Mouse (Mus musculus): ENCODE results near the gene Tpte. TPM values are rescaled to one million over a fixed set of nuclear protein-coding genes. Genes with fewer than 3 reads are reported as not detected.
A peak's percentile ranks its signal among the peaks of the same experiment; 100 is the strongest.

Gene Tpte
- total and polyA plus RNA-seq, 3 experiments = not detected

DNA sequence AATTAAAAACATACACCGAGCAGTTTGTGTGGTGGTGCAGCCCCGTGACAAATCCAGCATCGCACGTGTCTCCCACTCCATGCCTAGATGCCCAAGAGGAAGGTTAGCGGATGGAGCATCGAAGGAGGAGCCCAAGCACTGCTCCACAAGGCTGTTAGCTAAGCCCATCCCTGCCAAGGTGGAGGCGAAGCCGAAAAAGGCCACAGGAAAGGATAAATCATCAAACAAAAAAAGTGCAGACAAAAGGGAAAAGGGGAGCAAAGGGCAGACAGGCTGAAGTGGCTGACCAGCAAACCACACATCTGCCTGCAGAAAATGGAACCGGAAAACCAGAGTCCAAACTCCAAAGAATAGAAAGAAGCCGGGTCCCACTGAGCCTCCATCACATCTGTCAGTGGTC, 23.8 kb downstream of the Tpte start:
- H3K27me3 ChIP-seq (ENCODE audit: control insufficient read depth in 1 of 2, insufficient read depth in 2 of 2, low read length in 2 of 2) = peaks cover 1 to 2% of the 10 kb centered on the region in 2 experiments; a peak in 2 of 4 replicates
- no peaks in the 10 kb centered on the region for H3K36me3 ChIP-seq (ENCODE audit: control insufficient read depth in 1 of 2, insufficient read depth in 2 of 2, low read length in 2 of 2)
- no peak for DNase-seq (ENCODE audit: low read depth, low spot score)
- H3K9me3 ChIP-seq (replicated peaks; ENCODE audit: insufficient read depth, low read length) = no peaks in the 10 kb centered on the region
- H3K9ac ChIP-seq (ENCODE audit: control insufficient read depth, low read depth, low read length, poor library complexity, severe bottlenecking) = no peak overlapping the region
- no peak overlapping the region for H3K27ac ChIP-seq (ENCODE audit: control insufficient read depth, low read depth, low read length)
- TF ChIP-seq TCF12 (IDR thresholded peaks at IDR 0.05; ENCODE audit: low read depth, low read length) = no peak
- no peak for TF ChIP-seq BHLHE40 (IDR thresholded peaks at IDR 0.05; ENCODE audit: borderline replicate concordance, low read depth, low read length)
- TF ChIP-seq ELF1 (IDR thresholded peaks at IDR 0.05; ENCODE audit: low read depth, low read length) = no peak
- no peak for TF ChIP-seq EP300 (IDR thresholded peaks at IDR 0.05; ENCODE audit: low read depth in 1 of 2, low read length in 2 of 2)
- TF ChIP-seq POLR2AphosphoS2 (IDR thresholded peaks at IDR 0.05; ENCODE audit: low read length) = no peak
- TF ChIP-seq SIN3A (IDR thresholded peaks at IDR 0.05; ENCODE audit: low read length) = no peak
- TF ChIP-seq POLR2AphosphoS5 (IDR thresholded peaks at IDR 0.05; ENCODE audit: borderline replicate concordance, low read depth, low read length) = no peak
- TF ChIP-seq TAL1 (IDR thresholded peaks at IDR 0.05; ENCODE audit: low read length) = no peak
- TF ChIP-seq ETS1 (IDR thresholded peaks at IDR 0.05; ENCODE audit: low read depth, low read length) = no peak
- TF ChIP-seq ZMIZ1 (IDR thresholded peaks at IDR 0.05; ENCODE audit: low read depth, low read length) = no peak
- no peak for TF ChIP-seq JUND (IDR thresholded peaks at IDR 0.05; ENCODE audit: low read depth, low read length)
- no peaks in the 10 kb centered on the region for H3K79me2 ChIP-seq (ENCODE audit: control insufficient read depth, insufficient read depth, low read length, poor library complexity)
- no peaks in the 10 kb centered on the region for H3K4me1 ChIP-seq (ENCODE audit: control insufficient read depth in 1 of 2, insufficient read depth in 2 of 2, low read length in 2 of 2)
- no peak overlapping the region for H3K4me3 ChIP-seq (ENCODE audit: control insufficient read depth in 1 of 2, insufficient read depth in 1 of 2, low read depth in 2 of 2, low read length in 2 of 2)

- Histone ChIP-seq H3K9me3 (replicated peaks; ENCODE audit: insufficient read depth, low read length) (no peaks in the 10 kb centered on the region), H3K9ac (ENCODE audit: control insufficient read depth, low read depth, low read length, poor library complexity, severe bottlenecking) (no peak overlapping the region), H3K4me1 (ENCODE audit: control insufficient read depth in 1 of 2, insufficient read depth in 2 of 2, low read length in 2 of 2) (no peaks in the 10 kb centered on the region), H3K4me3 (ENCODE audit: control insufficient read depth in 1 of 2, insufficient read depth in 1 of 2, low read depth in 2 of 2, low read length in 2 of 2) (no peak overlapping the region), H3K36me3 (ENCODE audit: control insufficient read depth in 1 of 2, insufficient read depth in 2 of 2, low read length in 2 of 2) (no peaks in the 10 kb centered on the region), H3K79me2 (ENCODE audit: control insufficient read depth, insufficient read depth, low read length, poor library complexity) (no peaks in the 10 kb centered on the region), H3K27ac (ENCODE audit: control insufficient read depth, low read depth, low read length) (no peak overlapping the region), H3K27me3 (ENCODE audit: control insufficient read depth in 1 of 2, insufficient read depth in 2 of 2, low read length in 2 of 2) (peaks cover 1 to 3% of the 10 kb centered on the region in 2 experiments; a peak in 3 of 4 replicates)
- TF ChIP-seq CTCF (IDR thresholded peaks at IDR 0.05 in 2 of 3, conservative IDR thresholded peaks at IDR 0.05 in 1 of 3; ENCODE audit: control insufficient read depth in 1 of 3, insufficient read depth in 1 of 3, low read depth in 2 of 3, low read length in 3 of 3, poor library complexity in 1 of 3, severe bottlenecking in 1 of 3) = peak in 2 of 3 experiments; percentile 45 to 53; a peak in 4 of 6 replicates
- TF ChIP-seq NRF1 (IDR thresholded peaks at IDR 0.05; ENCODE audit: insufficient read depth, low read depth, low read length, poor library complexity, severe bottlenecking) = no peak
- TF ChIP-seq SMC3 (IDR thresholded peaks at IDR 0.05; ENCODE audit: low read depth, low read length) = peak; percentile 41; the same call in 1 of the 2 replicates
- TF ChIP-seq RCOR1 (IDR thresholded peaks at IDR 0.05; ENCODE audit: low read depth, low read length) = no peak
- TF ChIP-seq RAD21 (IDR thresholded peaks at IDR 0.05; ENCODE audit: low read depth, low read length) = peak; percentile 48
- TF ChIP-seq E2F4 (IDR thresholded peaks at IDR 0.05; ENCODE audit: borderline replicate concordance, low read depth, low read length) = no peak
- peak; percentile 27 for DNase-seq (ENCODE audit: low read depth, low spot score)
Measured at GRCm38 (mm10) chr8:22311446-22311845, 28.2 kb downstream of the Tpte start.

Measured in MEL (cell line).